Mouse (Mus musculus): ENCODE measurements around the gene Nxn.

The Nxn gene

DNA sequence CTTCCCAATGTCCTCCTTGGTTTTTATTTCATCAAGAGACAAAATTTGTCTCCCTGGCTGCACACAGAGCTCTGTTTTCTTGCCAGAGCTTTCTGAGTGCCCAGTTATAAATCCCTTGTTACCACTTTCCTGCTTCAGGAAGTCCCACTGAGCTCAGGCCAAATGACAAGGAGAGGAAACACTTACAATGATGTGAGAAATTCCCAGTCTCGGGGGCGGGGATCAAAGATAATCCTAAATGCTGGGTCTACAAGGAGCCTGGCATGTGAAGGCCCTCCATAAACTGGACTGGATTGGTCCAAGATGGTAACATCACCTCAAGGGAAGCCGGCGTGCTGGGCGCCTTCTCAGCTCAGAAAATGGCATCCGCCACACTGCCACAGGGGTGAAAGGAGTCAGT lies 106.1 kb downstream of the Nxn start:
- no peak for DNase-seq

DNA sequence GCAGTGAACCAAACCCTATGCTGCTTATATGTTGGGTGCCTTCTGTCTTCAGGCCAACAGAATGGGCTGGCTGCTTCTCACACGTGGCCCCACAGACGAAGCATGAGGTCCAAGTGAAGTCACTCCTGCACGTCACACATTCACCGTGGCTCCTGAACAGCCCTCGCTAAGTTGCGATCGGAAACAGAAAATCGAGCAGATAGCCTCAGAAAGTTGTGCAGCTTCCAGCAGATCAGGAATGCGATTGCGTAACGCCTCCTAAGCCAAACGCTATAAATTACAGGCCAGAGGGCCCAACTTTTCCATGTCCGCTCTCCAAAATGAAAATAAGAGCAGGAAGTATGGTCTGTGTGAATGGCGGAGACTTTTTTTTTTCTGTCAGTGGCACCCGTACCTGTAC lies 106.5 kb downstream of the Nxn start:
- no peak for DNase-seq

DNA sequence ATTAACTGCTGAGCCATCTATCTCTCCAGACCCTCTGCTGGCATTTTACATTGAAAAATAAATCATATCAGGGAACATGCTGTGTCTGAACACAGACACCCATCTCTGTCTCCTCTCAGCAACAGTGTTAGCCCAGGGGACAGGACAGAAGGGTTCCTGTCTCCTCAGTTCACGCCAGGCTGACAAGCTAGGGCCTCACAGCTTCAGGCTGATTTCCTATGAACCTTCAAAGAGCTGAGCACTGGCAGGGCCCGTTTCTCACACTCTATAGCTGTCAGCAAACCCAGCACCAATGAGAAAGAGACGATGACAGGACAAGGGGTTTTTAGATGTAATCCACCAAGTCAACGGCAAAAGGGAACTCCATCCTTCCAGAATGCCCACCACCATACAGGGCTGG lies 107.0 kb downstream of the Nxn start:
- no peak for DNase-seq

DNA sequence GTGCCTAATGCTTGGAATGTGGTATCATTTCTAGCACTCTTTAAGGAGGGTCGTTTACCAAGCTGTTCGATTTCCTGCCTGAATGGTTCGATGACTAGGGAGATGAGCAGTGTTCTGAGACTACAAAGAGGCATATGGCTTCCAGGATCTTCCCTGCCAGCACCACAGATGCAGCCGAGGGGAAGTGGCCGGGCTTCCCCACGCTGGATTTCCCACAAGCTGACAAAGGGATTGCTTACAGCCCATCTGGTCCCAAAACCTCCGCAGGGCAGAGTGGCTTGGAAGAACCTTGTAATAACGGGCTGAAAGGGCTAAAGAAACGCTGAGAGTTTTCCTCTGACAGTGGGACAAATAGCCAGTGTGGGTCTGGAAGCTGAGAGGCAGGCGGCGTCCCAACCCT lies 108.6 kb downstream of the Nxn start:
- DNase-seq: peak; percentile 46

DNA sequence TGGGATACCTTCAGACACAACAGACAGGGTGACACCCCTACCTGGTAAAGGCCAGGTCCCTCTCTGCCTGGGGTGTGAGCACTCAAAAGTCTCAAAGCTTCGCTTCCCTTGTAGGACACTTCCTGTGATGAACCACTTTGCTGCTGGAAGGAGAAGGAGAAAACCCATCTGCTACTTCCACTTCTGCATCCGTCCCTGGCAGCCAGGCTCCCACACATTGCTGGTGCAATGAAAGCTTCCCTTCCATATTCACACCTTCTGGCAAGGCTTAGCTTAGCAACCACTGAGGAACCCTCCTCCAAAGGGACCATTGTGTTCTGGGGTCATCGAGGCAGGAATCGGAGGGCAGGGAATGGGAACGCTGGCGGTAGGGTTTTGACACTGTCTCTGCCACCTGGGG lies 110.3 kb downstream of the Nxn start:
- DNase-seq: peak; percentile 29

DNA sequence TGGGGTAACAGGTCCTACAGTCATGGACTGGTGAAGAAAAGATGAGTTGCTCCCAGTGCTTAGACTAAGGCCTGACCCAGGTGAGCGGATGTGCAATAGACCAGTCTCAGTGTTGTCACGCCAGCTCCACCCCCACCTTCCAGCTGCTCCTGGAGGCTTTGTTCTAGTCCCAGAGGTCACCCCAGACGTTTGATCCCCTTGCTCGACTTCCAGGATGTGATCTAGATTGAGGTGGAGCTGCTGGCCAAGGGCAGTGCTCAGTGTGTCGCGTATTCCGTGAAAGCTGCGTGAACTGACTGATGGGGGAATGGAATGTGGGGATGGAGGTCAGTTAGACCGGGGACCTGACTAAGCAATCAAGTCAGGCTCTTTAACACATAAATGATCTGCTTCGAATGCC lies 111.6 kb downstream of the Nxn start:
- DNase-seq: no peak

DNA sequence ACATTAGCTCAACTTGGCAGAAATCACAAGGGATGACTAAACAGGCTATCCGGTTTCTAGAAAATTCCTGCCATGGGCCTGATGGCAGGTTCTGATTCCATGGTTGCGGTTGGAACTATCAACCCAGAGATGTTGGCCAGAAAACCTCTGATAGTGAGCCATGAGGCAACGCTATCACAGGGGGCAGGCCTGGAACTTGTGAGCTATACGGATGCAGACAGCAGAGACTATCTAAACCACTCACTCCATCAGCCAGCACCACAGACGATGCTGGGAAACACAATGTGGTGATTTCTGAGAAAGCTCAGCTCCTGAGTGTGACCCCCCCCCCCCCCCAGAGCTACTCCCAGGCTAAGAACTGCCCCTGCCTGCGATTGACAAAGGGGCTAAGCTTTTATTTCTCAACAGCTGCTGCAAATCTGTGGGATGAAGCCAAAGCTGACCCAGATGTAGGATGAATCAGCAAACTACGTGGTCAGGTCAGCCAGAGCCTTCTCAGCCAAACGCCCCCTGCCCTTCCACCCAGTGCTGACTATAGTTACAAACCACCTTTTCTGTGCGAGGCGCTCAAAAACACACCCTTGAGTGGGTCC lies 112.3 kb downstream of the Nxn start:
- DNase-seq: no peak

DNA sequence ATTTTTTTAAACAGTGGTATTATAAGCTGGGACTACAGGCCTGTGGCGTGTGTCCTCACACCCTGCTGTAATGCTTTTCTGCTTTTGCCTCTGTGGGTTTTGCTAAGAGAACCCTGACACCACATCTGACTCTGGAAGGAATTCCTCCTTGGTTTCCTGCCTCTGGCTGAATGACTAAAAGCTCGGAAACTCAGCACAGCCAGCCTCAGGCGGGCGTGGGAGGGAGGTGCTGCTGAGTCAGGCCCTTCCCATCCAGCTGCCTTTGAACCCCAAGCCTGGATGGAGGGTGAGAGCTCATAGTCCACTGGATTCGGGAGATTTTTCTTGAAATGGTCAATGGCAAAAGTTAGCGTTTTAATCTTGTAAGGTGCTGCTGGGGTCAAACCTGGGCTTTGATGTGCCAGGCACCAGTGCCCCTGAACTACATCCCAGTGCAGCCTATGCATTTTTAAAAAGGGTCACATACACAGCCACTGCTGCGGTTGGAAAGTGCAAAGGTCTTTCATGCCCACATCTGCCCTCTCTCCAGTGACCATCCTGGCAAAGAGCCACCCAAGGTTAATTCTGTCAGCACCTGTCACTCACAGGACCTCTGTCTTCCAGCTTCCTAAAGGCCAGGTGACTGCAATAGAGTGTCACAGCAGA lies 113.4 kb downstream of the Nxn start:
- no peak for DNase-seq

DNA sequence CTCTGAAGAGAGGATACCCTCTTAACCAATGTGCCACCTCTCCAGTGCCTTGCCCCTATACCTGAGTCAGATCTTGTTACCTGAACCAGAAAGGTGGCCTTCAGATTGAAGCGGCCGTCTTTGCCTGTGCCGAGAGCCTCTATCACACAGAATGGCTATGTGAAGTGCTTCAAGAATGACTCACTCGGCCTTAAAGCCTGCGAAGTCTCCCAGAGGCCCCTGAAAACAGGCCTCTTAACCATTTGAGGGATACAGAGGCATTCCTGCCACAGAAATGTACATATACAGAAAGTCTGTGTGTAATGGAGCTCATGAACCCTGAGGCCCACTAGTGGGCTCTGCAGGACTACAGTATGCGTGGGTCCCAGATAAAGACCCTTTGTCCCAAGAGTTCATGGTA lies 115.1 kb downstream of the Nxn start:
- no peak for DNase-seq

DNA sequence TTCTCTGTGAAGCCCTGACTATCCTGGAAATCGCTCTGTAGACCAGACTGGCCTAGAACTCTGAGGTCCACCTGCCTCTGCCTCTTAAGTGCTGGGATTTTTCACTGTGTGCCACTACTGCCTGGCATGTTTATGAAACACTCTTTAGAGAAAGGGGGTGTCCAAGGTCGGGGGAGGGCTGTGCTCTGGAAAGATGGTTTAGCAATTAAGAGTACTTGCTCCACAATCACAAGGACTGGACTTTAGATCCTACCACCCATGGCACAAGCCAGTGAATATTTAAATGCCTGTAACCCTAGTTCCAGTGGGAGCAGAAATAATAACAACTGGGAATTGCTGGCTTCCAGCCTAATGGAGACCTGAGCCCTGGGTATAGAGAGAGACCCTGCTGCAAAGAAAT lies 119.0 kb downstream of the Nxn start:
- DNase-seq: no peak

DNA sequence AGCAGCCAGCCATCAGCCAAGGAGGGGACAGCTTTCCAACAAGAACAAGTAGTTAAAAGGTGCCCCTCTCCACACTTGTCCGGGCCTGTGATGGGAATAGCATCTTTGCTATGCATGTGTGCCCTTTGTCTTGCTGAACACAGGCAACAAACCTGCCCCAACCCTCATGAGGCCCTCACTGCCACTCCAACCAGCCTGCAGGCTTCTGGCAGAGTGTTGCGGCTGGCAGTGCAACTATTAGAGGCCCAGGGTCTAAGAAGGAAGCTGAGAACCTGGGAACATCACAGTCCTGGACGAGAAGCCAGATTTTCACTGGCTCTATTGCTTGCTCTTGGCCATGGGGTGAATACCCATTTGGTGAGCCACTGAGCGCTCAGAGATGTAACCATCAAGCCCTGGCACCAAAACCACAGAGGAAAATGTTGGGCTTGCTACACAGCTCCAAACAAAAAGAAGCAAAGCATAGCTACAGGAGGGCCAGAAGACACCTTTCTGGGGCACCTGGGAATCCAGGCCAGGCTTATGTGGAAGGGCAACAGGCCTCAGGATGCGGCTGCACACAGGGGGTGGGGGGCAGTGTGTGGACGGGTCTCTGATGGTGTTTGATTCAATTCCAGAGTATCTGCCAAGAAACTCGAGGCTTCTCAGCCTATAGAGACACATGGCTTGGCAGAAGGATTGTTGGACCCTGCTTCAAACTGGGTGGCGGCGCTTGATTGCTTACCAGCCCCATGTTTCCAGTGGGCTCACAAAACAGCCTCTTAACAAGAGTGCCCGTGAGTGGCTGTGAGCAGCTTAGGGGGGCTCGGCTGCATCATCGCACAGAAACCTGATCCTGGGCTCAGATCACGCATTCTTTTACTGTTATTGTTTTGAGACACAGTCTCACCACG lies 119.7 kb downstream of the Nxn start:
- DNase-seq: no peak

DNA sequence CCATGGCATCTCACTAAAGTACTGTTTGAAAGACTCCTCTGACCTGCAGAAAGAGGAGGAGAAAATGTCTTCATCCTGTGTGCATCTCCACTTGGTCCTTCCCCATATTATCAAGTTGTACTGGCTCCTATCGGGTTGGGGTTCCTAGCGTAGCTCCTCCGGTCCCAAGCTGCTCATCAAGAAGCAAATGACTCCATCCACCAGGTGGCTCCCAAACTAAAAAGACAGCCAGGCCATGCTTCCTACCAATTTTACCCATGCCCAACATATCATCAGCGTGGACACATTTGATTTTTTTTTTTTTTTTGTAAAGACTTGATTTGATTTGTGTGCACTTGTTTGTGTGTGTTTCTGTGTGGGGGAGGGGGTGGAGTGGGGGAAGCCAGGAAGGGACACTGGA lies 126.5 kb downstream of the Nxn start:
- no peak for DNase-seq

DNA sequence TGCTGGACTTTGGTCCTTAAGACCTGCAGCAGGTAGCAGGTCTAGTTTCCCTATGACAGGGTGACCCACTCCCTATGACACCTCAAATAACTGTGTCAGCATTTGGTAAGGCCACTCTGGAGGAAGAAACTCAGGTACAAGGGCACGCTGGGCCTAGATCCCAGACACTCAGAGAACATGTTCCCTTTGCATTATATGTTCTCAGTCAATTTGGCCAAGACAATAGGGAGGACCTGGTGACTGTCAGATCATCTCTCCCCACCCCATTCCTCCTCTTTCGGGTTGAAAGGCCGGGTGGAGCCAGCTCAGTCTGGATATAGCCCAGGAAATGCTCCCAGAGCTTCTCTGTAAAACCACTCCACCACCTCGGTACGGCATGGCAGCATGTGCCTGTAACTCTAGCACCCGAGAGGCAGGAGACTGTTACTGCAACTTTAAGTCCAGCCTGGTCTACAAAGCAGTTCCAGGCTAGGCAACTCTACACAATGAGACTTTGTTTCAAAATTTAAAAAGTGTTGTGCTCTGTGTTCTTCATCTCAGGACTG lies 130.3 kb downstream of the Nxn start:
- no peak for DNase-seq

DNA sequence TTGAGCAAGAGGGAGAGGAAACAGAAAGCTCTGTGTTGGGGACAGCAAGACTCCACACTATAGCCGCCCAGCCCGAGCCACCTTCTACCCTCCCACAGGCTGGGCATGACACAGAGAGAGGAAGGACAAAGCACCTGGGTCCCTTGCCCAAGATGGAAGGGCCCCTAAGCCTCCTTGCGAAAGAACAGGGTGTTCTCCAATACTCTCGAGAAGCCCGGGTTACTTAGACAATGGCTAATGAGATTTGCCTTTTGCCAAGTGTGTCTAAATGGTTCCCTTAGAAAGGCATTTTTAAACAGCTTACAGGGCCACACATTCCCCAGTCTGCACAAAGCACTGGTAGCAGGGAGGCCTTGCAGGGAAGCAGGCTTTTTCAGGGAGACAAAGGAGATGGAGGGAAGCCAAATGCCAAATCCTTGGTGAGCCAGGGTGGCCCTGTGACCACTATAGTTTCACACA lies 130.9 kb downstream of the Nxn start:
- DNase-seq: no peak

DNA sequence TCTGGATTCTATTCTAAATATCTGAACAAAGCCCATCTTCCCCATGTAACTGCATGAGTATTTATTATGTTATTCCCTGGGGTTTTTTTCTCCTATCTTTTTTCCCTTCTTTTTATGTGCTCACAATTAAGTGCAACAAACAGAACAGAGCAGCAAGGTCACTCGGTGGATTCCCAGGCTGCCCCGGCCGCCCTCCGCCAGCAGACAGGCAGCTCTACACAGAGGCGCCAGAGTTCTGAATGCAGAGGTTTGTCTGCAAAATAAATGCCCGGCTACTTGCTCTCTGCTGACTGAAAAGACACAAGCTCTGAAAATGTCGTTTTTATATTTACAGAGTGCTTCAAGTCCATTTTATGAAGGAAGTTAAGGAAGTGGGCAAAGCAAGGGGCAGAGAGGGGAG lies 131.4 kb downstream of the Nxn start:
- no peak for DNase-seq

DNA sequence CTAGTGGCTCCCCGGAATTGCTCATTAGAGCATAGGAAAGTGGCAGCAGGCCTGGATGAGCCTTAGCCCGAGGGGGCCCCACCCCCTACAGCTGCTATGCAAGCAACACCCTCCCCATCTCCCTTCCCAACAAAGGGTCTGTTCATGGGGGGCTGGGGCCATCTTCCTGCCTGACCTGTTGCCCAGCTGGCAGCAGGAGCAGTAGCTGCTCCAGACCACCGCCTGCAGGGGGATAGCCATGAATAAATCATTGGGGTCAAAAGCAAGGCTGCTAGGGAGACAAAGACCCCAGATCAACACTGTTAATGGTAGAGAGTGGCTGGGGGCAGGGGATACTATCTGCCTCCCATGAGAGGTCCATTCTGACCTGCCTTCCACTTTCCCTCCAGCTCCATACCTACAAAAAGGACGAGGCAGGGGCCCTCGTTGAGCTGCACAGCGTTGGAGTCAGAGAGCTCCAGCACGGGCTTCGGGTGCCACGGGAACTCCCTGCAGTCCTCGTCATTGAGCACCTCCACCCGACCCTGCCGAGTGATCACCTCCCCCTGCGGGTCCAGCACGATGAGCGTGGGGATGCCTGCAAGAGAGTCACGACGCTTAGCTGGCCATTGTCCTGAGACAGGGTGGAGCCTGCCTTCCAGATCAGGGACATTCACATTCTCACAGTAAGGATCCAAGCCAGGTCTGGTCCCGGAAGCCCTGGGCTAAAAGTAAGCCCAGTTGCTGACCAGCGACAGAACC lies 136.2 kb downstream of the Nxn start:
- DNase-seq: no peak

DNA sequence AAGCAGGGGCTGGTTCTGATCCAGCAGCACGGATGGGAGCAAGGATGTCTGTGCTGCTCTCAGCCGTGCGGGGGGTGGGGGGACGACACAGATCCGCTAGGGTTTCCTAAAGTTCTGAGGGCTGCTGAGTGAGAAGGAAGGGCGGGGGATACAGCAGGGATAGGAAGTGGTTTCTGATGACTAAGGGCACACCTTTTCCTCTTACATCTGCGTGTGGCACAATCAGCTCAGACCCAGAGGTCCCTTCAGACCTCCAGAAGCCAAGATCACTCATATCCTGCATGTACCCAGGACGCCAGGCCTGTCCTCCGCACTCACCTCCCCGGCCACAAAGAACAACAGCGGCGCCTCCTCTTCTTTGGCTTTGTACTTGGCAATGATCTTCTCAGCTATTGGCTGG lies 137.7 kb downstream of the Nxn start:
- no peak for DNase-seq

DNA sequence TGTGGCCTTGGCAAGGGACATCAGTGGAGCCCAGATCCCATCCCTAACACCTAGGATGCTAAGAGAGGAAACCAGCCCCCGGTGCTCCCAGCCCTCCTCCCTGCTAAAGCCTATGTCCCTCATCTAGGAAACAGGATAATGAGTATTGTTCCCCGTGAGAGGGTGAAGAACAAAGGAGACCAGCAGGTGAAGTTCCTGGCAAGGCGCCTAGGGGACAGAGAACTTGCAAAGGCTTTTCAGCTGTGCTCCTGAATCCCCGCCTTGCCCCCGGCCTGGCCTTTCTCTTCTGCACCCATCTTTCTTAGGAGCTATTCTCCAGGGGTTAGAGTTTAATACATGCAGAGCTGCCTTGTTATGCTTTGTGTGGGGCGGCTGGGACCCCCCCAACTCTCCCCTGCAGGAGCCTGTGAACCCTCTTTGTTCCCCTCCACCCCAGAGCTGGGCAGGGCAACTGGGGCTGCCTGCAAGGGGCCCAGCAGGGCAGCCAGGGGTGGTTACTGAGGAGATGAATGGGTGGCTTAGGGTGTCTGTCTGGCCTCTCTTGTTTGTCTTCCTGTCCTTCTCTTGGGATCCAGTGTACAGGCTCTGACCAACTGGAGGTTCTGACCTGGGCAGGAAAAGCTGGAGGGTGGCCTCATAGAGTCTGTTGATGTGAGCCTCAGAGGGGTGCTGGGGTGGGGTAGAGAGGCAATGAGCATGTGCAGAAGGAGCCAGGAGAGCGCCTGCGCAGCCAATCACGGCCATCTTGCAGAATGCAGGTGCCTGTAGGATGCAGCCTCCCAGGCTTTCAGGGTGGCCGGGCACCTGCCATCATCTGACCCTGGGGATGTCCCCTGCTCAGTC lies 138.5 kb downstream of the Nxn start:
- no peak for DNase-seq

DNA sequence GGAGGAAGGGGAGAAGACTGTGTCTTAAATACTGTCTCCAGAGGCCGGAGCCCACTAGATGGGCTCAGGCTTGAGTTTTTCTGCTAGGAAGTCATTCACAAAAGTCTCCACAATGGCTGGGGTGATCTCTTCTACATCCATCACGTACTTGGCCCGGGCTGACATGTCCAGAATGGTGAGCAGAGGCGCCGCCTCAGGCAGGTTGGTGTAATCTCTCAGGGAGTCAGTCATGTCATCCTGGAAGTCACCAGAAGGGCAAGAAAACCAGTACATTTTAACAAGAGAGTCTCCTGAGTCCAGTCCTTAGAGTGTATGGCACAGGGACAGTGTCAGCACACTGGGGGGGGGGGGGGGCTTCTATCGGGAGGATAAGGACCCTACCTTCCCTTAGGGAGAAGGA lies 140.4 kb downstream of the Nxn start:
- DNase-seq: no peak

DNA sequence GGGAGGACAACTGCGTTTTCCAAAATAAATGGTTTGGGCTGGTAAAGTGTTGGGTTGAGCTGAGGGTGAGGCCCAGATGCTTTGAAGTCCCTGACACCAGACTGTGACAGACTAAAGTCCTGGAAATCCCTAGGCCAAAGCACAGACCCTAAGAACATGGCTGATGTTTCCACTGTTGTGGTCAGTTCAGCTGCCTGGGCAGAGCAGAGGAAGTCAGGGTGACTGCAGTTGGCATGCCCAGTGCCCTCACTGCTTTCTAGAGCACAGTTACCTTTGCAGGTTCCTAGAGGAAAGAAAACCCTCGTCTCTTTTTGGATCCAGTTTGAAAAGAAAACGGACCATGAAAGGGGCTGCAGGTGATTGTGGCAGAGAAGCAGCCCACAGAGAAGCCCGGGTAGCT lies 141.6 kb downstream of the Nxn start:
- no peak for DNase-seq

DNA sequence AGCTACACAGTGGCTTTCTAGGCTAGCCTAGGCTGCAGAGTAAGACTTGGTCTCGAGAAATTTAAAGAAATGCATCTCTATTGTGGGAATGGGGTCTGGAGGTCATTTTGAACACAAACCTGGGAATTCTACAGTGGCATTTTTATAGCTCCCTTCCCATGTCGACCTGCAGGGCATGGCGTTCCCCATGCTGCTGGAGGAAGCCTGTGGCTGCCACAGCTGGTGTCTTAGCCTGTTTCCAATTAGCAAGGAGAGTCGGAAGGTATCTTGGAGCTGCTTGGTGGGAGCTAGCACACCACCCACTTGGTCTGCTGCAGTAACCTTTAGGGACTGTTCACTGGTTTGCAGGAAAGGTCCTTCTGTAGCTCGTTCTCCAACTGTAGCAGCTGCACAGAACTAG lies 142.8 kb downstream of the Nxn start:
- no peak for DNase-seq

DNA sequence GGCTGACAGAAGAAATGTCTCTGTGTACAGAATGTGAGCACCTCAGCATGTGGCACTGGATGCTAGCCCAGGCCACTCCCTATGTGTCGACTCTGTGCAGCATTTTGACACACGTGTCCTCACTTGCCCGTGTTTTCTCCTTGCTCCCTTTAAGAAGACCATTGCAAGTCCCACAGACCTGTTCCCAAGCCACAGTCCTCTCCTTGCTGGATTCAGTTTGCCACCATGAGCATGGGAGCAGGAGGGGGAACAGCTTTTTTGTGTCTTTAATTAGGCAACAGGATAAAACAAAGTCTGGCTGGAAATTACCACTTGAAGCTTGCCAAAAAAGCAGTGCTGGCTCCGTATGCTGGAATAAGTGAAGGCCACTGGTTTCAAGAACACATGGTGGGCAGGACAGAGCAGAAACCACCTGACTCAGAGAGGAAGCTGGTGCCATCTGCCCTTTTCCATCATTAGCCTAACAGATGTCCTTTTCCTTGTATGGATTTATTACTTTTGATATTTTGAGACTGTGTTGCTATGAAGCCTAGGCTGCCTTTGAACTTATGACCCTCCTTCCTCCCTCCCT lies 143.4 kb downstream of the Nxn start:
- DNase-seq: no peak
